Mouse (Mus musculus) MEL (cell line): ENCODE results near the gene 1700025G04Rik. TPM values are rescaled to one million over a fixed set of nuclear protein-coding genes. Genes with fewer than 3 reads are reported as not detected.

Source experiments
- DNase-seq: peaks from one replicate; pipeline ENCODE4 v3.0.0; 2011; ENCODE audit warnings: low read depth, low spot score
- H3K27ac ChIP-seq: 2 replicates; pipeline ENCODE4 v1.5.1; 2012; ENCODE audit warnings: low read depth, mild to moderate bottlenecking, control low read depth, low read length, moderate library complexity; ENCODE audit not compliant: control insufficient read depth
- H3K27me3 ChIP-seq, 2 experiments: fragments of 150-350 bp in 1 of 2; sonication (generic) in 1 of 2; 2 replicates each; pipeline ENCODE4 v1.6.1; 2012; ENCODE audit warnings: low read length in 2 of 2, mild to moderate bottlenecking in 2 of 2, improper control_type of control experiment in 1 of 2, moderate library complexity in 1 of 2; ENCODE audit not compliant: insufficient read depth in 2 of 2, control insufficient read depth in 1 of 2
- H3K36me3 ChIP-seq, 2 experiments: 2 replicates each; pipeline ENCODE4 v1.6.1; 2012 to 2014; ENCODE audit warnings: low read length in 2 of 2, improper control_type of control experiment in 1 of 2, inconsistent platforms in 1 of 2, mild to moderate bottlenecking in 1 of 2; ENCODE audit not compliant: insufficient read depth in 2 of 2, control insufficient read depth in 1 of 2
- H3K4me1 ChIP-seq, 2 experiments: fragments of 150-350 bp in 1 of 2; sonication (generic) in 1 of 2; 2 replicates each; pipeline ENCODE4 v1.6.1; 2012; ENCODE audit warnings: low read length in 2 of 2, improper control_type of control experiment in 1 of 2, mild to moderate bottlenecking in 1 of 2; ENCODE audit not compliant: insufficient read depth in 2 of 2, control insufficient read depth in 1 of 2
- H3K4me3 ChIP-seq, 2 experiments: fragments of 150-350 bp in 1 of 2; sonication (generic) in 1 of 2; 2 replicates each; pipeline ENCODE4 v1.5.1; 2012; ENCODE audit warnings: low read depth in 2 of 2, low read length in 2 of 2, mild to moderate bottlenecking in 2 of 2, moderate library complexity in 2 of 2, control low read depth in 1 of 2, improper control_type of control experiment in 1 of 2; ENCODE audit not compliant: control insufficient read depth in 1 of 2, insufficient read depth in 1 of 2
- H3K79me2 ChIP-seq: 2 replicates; pipeline ENCODE4 v1.6.1; 2012; ENCODE audit warnings: mild to moderate bottlenecking, low read length, moderate library complexity; ENCODE audit not compliant: control insufficient read depth, poor library complexity, insufficient read depth
- H3K9ac ChIP-seq: 2 replicates; pipeline ENCODE4 v1.6.1; 2012; ENCODE audit warnings: low read depth, mild to moderate bottlenecking, control low read depth, low read length, moderate library complexity; ENCODE audit not compliant: control insufficient read depth, poor library complexity, severe bottlenecking
- H3K9me3 ChIP-seq: fragments of 150-350 bp; sonication (generic); replicated peaks from 2 replicates; pipeline ENCODE4 v1.6.1; 2012; ENCODE audit warnings: mild to moderate bottlenecking, low read length, improper control_type of control experiment, moderate library complexity; ENCODE audit not compliant: insufficient read depth
- BHLHE40 ChIP-seq: IDR thresholded peaks from 2 replicates; pipeline ENCODE4 v1.6.1; 2012; ENCODE audit warnings: low read depth, mild to moderate bottlenecking, inconsistent platforms, low read length, improper control_type of control experiment, borderline replicate concordance
- CHD1 ChIP-seq: IDR thresholded peaks from 2 replicates; pipeline ENCODE4 v1.6.1; 2012; ENCODE audit warnings: low read depth, mild to moderate bottlenecking, inconsistent platforms, low read length, improper control_type of control experiment
- ELF1 ChIP-seq: IDR thresholded peaks from 2 replicates; pipeline ENCODE4 v1.6.1; 2014; ENCODE audit warnings: low read depth, mild to moderate bottlenecking, inconsistent platforms, low read length, improper control_type of control experiment, moderate library complexity
- EP300 ChIP-seq, 2 experiments: IDR thresholded peaks; 2 replicates each; pipeline ENCODE4 v1.6.1; 2011; ENCODE audit warnings: improper control_type of control experiment in 2 of 2, low read length in 2 of 2, low read depth in 1 of 2, mild to moderate bottlenecking in 1 of 2
- GATA1 ChIP-seq: IDR thresholded peaks from 2 replicates; pipeline ENCODE4 v1.6.1; 2011; ENCODE audit warnings: low read depth, low read length, improper control_type of control experiment
- HCFC1 ChIP-seq: IDR thresholded peaks from 2 replicates; pipeline ENCODE4 v1.6.1; 2012; ENCODE audit warnings: low read depth, mild to moderate bottlenecking, inconsistent platforms, low read length, improper control_type of control experiment, moderate library complexity
- MAX ChIP-seq: IDR thresholded peaks from 2 replicates; pipeline ENCODE4 v1.6.1; 2011; ENCODE audit warnings: low read length, improper control_type of control experiment
- MAZ ChIP-seq: IDR thresholded peaks from 2 replicates; pipeline ENCODE4 v1.6.1; 2012; ENCODE audit warnings: low read depth, mild to moderate bottlenecking, inconsistent platforms, low read length, improper control_type of control experiment
- MYB ChIP-seq: IDR thresholded peaks from 2 replicates; pipeline ENCODE4 v1.6.1; 2011; ENCODE audit warnings: mild to moderate bottlenecking, low read depth, low read length, improper control_type of control experiment
- NELFE ChIP-seq: IDR thresholded peaks from 2 replicates; pipeline ENCODE4 v1.6.1; 2011; ENCODE audit warnings: low read depth, low read length, improper control_type of control experiment
- NRF1 ChIP-seq: IDR thresholded peaks from 2 replicates; pipeline ENCODE4 v1.6.1; 2014; ENCODE audit warnings: low read depth, mild to moderate bottlenecking, inconsistent platforms, low read length, improper control_type of control experiment, moderate library complexity; ENCODE audit not compliant: poor library complexity, insufficient read depth, severe bottlenecking
- RAD21 ChIP-seq: IDR thresholded peaks from 2 replicates; pipeline ENCODE4 v1.6.1; 2011; ENCODE audit warnings: mild to moderate bottlenecking, low read depth, low read length, improper control_type of control experiment
- RCOR1 ChIP-seq: IDR thresholded peaks from 2 replicates; pipeline ENCODE4 v1.6.1; 2012; ENCODE audit warnings: low read depth, mild to moderate bottlenecking, inconsistent platforms, low read length, improper control_type of control experiment
- SIN3A ChIP-seq: IDR thresholded peaks from 2 replicates; pipeline ENCODE4 v1.6.1; 2012; ENCODE audit warnings: low read length, improper control_type of control experiment, inconsistent platforms
- TAL1 ChIP-seq: IDR thresholded peaks from 2 replicates; pipeline ENCODE4 v1.6.1; 2012; ENCODE audit warnings: mild to moderate bottlenecking, inconsistent platforms, low read length, moderate library complexity, mixed read lengths
- TBP ChIP-seq: IDR thresholded peaks from 2 replicates; pipeline ENCODE4 v1.8.0; 2011; ENCODE audit warnings: low read depth, low read length, improper control_type of control experiment
- ZC3H11A ChIP-seq: IDR thresholded peaks from 2 replicates; pipeline ENCODE4 v1.6.1; 2012; ENCODE audit warnings: low read depth, mild to moderate bottlenecking, inconsistent platforms, low read length, improper control_type of control experiment
- ZMIZ1 ChIP-seq: IDR thresholded peaks from 2 replicates; pipeline ENCODE4 v1.6.1; 2012; ENCODE audit warnings: low read depth, mild to moderate bottlenecking, inconsistent platforms, low read length, improper control_type of control experiment, moderate library complexity
- ZNF384 ChIP-seq: IDR thresholded peaks from 2 replicates; pipeline ENCODE4 v1.6.1; 2012; ENCODE audit warnings: low read depth, mild to moderate bottlenecking, inconsistent platforms, low read length, improper control_type of control experiment
- polyA plus RNA-seq, 2 experiments: library from polyadenylated mRNA; stranded (reverse) in 1 of 2; unstranded in 1 of 2; fragments of >175 nt in 1 of 2; fragments of >200 nt in 1 of 2; gene quantifications; 2 replicates each; pipeline versions ENCODE4 v1.2.1 to v1.2.4; 2012; ENCODE audit warnings: low replicate concordance in 2 of 2, low read depth in 1 of 2; ENCODE audit not compliant: insufficient read length in 2 of 2, insufficient read depth in 1 of 2, missing spikeins in 1 of 2
- total RNA-seq: library from RNA; depleted of rRNA; stranded (reverse); fragments of 300-350 nt; gene quantifications from 2 replicates; pipeline ENCODE4 v1.2.3, GENCODE M21; 2012

Gene 1700025G04Rik
- total and polyA plus RNA-seq, 3 experiments: 0.04 to 0.91 TPM; not detected in 1

GRCm38 (mm10) chr1:151961204-151961603 lies 128.7 kb downstream of the 1700025G04Rik start:
- H3K27me3 ChIP-seq: peaks cover 0 to 2% of the 10 kb centered on the region in 2 experiments; a peak in 1 of 4 replicates
- H3K9me3 ChIP-seq: no peaks in the 10 kb centered on the region
- no peak overlapping the region for H3K4me3 ChIP-seq
- H3K36me3 ChIP-seq: no peaks in the 10 kb centered on the region
- no peak overlapping the region for H3K9ac ChIP-seq
- TF ChIP-seq CHD1 (no peak), TBP (no peak), TAL1 (no peak), MYB (no peak), GATA1 (no peak), ELF1 (no peak), MAZ (no peak), BHLHE40 (no peak), ZMIZ1 (no peak), EP300 (IDR thresholded peaks at IDR 0.05; ENCODE audit: low read depth in 1 of 2, low read length in 2 of 2) (no peak), SIN3A (no peak), NRF1 (no peak), HCFC1 (no peak), ZNF384 (no peak), RAD21 (no peak), MAX (no peak), RCOR1 (no peak), ZC3H11A (no peak)
- no peak overlapping the region for H3K27ac ChIP-seq
- H3K4me1 ChIP-seq: 0 out of 4 replicates have a peak, but pooled peaks cover 2 to 3% of the 10 kb centered on the region in 2 experiments
- DNase-seq: no peak
- H3K79me2 ChIP-seq: no peaks in the 10 kb centered on the region

- Histone ChIP-seq H3K9me3 (no peaks in the 10 kb centered on the region), H3K79me2 (no peaks in the 10 kb centered on the region), H3K4me1 (peaks cover 8 to 9% of the 10 kb centered on the region in 2 experiments), H3K27ac (no peak overlapping the region), H3K27me3 (peaks cover 0 to 2% of the 10 kb centered on the region in 2 experiments; a peak in 1 of 4 replicates), H3K36me3 (peaks cover 0 to 5% of the 10 kb centered on the region in 2 experiments; a peak in 2 of 4 replicates), H3K9ac (no peak overlapping the region), H3K4me3 (no peak overlapping the region)
- TF ChIP-seq ZMIZ1 (no peak), NELFE (no peak)
- DNase-seq: no peak
Observed at GRCm38 (mm10) chr1:151959010-151959409, 130.9 kb downstream of the 1700025G04Rik start.
